In genomic region chr16:3115336-3116112, GRCm38 (mm10) we compare ENCODE assay signal across 8 mouse cellular contexts.
DNase-seq lines count a peak whose midpoint lies in the region; ATAC-seq and TF ChIP-seq lines count a peak whose summit lies in the region.
"Not testable (repeated sequence)": the region's sequence is repeated elsewhere in the genome, so short reads cannot be mapped to it uniquely, and the experiment has no call there.

No protein-coding gene starts in this region.

- not testable (repeated sequence) for H3K27me3 ChIP-seq in lung, embryonic 14.5 days (ENCODE audit: insufficient read depth, low read length); neural tube, embryonic 15.5 days (replicated peaks)

- not testable (repeated sequence) for H3K4me3 ChIP-seq in lung, embryonic 14.5 days (ENCODE audit: low read depth, low read length); neural tube, embryonic 15.5 days (replicated peaks)

- not testable (repeated sequence) for H3K4me2 ChIP-seq in lung, embryonic 14.5 days; neural tube, embryonic 15.5 days

- DNase-seq in R1 (ENCODE audit: low read depth, low spot score), result peak; percentile 68
- DNase-seq in cerebellum, postnatal 4 days (ENCODE audit: low spot score in 2 of 2), result peak; percentile 43 to 50
- peak; percentile 39 to 62 for DNase-seq in gastrocnemius, postnatal 4 days (ENCODE audit: low spot score in 2 of 2)
- peak; percentile 47 for DNase-seq in induced T-regulatory cell, adult 2 months (ENCODE audit: low read depth)
- DNase-seq in layer of hippocampus, postnatal 14 days (ENCODE audit: low spot score in 2 of 2), result peak; percentile 3 to 44
- peak; percentile 1 for DNase-seq in lung, embryonic 14.5 days
- peak; percentile 69 for DNase-seq in urinary bladder, postnatal 10 days (ENCODE audit: low spot score)

- H3K9ac ChIP-seq in lung, embryonic 14.5 days; neural tube, embryonic 15.5 days (replicated peaks): not testable (repeated sequence)

- not testable (repeated sequence) for H3K36me3 ChIP-seq in lung, embryonic 14.5 days (ENCODE audit: insufficient read depth); neural tube, embryonic 15.5 days

- not testable (repeated sequence) for TF ChIP-seq CTCF in lung, embryonic 14.5 days (IDR thresholded peaks at IDR 0.05; ENCODE audit: low read depth)

- not testable (repeated sequence) for H3K4me1 ChIP-seq in lung, embryonic 14.5 days (ENCODE audit: insufficient read depth); neural tube, embryonic 15.5 days

- peak; percentile 83 for ATAC-seq in lung, embryonic 14.5 days (ENCODE audit: insufficient read depth)
- ATAC-seq in neural tube, embryonic 15.5 days (ENCODE audit: low FRiP score), result peak; percentile 70

- 66% methylated on average over 7 of the region's 9 CpGs for WGBS in lung, embryonic 14.5 days
- 78% methylated on average over 8 of the region's 9 CpGs for WGBS in neural tube, embryonic 15.5 days

- H3K27ac ChIP-seq in lung, embryonic 14.5 days (ENCODE audit: low read depth); neural tube, embryonic 15.5 days (replicated peaks): not testable (repeated sequence)

- not testable (repeated sequence) for H3K9me3 ChIP-seq in lung, embryonic 14.5 days (ENCODE audit: low read depth, low read length); neural tube, embryonic 15.5 days (replicated peaks)

Comparison
In these comparisons a context has a peak if more than half of its experiments do, and no peak if none do; other contexts are left out.
1. DNase-seq: peak in every context shown above with its lines; median percentile 69 in urinary bladder, postnatal 10 days; 68 in R1; 50 in gastrocnemius, postnatal 4 days; 47 in induced T-regulatory cell, adult 2 months; 46 in cerebellum, postnatal 4 days; 24 in layer of hippocampus, postnatal 14 days; 1 in lung, embryonic 14.5 days.